Mouse (Mus musculus): Measurements from ENCODE around the gene Aph1a.
"Not testable (repeated sequence)": the region's sequence is repeated elsewhere in the genome, so short reads cannot be mapped to it uniquely, and the experiment has no call there.

The Aph1a gene

DNA sequence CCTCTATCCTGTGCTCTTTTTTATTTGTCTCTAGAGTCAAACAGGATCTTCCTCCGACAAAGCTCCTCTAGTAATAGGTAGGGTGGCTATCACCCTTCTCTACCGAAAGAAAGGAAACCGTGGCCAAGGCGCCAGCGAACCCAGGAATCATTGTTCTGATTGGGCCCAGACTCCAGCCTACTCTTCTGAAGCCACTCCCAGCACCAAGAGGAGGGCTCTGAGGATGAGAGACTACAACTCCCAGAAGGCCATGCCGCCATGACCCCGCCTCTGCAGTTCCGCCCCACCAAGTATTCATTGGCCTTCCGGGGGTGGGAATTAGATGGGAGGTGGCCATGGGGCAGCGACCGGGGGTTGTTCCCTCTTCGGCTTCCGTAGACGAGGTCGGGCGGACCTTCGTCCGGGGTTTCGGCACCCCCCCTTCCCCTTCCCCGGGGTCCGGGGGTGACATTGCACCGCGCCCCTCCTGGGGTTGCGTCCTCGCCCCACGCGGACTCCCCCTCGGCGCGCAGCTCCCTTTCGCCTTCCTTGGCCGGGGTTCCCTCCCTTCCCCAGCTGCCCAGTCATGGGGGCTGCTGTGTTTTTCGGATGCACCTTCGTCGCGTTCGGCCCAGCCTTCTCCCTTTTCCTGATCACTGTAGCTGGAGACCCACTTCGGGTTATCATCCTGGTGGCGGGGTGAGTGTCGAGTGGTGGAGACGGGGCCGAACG, at the start of gene Aph1a:
Aph1a (plus strand) TSS at position 364 of the 711 bp plus-strand sequence.
- peak; percentile 92 for DNase-seq (ENCODE audit: extremely low read depth, insufficient read length, low spot score)

DNA sequence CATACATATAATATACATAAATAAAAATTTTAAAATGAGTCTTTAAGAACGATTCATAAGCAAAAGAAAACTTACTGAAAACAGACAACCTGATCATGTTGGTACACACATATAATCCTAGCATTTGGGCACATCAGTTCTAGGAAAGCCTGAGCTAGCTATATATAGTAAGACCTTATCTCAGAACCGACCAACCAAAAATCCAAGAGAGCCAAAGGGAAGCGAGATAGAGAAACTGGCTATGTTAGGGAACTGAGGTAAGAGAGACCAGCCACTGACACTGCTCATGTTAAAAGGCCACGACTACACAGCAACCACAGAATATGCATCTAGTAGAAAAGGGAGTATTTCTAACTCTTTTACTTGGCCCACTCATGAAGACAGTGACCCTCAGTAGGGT, 43.2 kb upstream of the Aph1a start:
- no peak for DNase-seq (ENCODE audit: extremely low read depth, insufficient read length, low spot score)

DNA sequence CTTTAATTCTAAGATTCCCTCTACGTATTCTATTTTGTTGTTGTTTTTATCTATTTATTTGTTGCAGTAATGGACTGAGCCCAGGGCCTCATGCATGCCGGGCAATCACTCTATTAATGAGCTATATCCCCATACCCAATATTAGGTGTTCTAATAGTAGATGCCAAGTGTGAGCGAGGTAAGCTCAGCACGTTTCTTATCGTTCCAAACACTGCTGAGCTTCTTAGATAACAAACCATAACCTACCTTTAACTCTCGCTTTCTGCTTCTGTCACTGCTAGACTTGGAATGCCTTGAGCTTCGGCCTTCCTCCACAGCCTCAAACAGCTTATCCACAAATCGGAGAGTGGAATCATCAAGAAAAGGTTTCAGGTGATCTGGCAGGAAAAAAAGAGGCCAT, 42.5 kb upstream of the Aph1a start:
- DNase-seq (ENCODE audit: extremely low read depth, insufficient read length, low spot score), result no peak

DNA sequence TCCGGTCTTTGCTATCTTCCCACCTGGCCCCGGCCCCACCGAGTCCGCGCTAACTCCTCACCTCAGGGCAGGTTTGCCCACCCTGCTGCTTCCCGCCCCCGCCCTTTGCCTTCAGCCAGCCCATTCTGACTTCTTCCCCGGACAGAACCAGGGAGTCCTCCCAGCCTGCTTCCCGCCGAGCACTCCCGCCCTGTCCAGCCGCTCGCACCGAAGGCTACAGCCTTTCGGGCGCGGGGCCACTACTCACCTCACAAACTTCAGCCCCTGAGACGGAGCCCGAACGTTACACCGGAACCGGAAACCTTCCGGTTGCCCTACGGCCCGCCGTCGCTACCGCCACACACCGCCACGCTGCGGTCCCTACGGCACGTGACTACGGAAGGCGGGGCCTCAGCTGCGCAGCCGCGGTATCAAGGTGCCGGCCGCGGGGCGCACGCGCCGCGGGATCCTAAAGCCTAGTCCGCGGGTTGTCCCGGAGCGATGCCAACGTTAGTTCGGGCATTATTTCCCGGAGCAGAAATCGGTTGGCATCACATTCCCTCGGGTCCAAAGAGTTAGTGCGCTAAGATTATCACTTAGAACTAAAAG, 38.2 kb upstream of the Aph1a start, which contains the start of gene Prpf3:
Prpf3 (minus strand) TSS at position 384 of the 588 bp plus-strand sequence.
- peak; percentile 95 for DNase-seq (ENCODE audit: extremely low read depth, insufficient read length, low spot score)

DNA sequence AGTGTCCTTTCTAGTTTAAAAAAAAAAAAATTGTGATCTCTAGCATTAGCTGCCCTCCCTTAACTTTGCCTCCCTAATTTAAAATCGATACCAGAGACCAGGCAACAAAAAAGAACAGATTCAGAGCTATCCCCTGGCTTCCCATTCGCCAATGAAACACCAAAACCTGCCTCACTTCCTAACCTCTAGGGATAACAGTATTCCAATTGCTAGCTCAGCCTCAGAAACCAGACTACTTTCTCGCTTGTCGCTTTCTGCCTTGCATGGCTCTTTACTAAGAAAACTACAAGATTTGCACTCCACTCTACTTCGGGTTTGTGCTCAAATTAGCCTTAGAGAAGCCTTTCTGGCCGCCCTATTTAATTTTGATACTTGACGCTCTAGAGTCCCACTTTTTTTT, 37.7 kb upstream of the Aph1a start:
- no peak for DNase-seq (ENCODE audit: extremely low read depth, insufficient read length, low spot score)

DNA sequence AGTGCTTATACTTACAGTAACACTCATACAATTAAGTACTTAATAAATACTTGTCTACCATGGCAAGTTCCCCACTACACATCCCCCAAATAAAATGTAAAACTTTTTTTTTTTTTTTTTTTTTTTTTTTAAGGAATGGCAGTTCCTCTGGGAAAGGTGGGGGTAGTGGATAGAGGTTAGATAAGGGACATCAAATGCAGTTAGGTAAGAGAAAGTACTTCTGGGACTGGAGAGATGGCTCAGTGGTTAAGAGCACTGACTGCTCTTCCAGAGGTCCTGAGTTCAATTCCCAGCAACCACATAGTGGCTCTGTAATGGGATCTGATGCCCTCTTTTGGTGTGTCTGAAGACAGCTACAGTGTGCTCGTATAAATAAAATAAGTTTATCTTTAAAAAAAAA, 36.7 kb upstream of the Aph1a start:
- DNase-seq (ENCODE audit: extremely low read depth, insufficient read length, low spot score), result not testable (repeated sequence)

DNA sequence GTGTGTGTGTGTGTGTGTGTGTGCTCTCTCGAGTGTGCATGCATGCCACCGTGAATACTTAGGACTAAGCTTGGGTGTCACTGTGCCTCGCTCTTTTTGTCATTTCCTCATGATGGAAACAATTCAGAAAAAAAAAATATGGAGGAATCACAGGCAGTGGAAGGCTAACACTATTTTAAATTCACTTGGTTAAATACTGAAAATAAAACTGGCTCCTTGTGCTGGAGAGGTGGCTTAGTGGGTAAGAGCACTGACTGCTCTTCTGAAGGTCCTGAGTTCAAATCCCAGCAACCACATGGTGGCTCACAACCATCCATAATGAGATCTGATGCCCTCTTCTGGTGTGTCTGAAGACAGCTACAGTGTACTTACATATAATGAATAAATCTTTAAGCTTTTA, 35.5 kb upstream of the Aph1a start:
- not testable (repeated sequence) for DNase-seq (ENCODE audit: extremely low read depth, insufficient read length, low spot score)

DNA sequence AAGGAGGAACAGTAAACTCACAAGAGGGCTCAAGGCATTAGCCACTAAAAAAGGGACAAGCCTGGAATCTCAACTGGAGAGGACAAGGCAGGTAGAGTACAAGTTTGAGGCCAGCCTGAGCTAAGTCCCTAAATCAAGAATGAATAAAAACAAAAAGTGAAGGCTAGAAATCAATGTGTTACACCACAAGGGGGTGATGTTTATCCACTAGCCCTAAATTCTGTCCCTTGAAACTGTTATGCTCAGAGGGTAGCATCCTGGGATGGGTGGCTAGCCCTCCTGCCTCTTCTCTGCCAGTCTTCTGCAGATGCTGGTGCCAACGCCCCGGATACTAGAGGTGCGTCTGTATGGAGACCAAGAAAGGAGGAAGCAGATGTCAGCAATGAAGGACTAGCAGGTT, 33.4 kb upstream of the Aph1a start:
- no peak for DNase-seq (ENCODE audit: extremely low read depth, insufficient read length, low spot score)

DNA sequence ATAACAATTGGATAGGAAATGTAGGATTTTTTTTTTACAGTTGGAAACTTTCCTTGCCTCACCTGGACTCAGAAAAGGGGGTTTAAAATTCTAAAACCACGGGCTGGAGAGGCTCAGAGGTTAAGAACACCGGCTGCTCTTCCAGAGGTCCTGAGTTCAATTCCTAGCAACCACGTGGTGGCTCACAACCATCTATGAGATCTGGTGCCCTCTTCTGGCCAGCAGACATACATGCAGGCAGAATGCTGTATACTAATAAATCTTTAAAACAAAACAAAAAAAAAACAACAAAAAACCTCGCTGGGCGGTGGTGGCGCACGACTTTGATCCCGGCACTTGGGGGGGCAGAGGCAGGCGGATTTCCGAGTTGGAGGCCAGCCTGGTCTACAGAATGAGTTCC, 32.6 kb upstream of the Aph1a start:
- DNase-seq (ENCODE audit: extremely low read depth, insufficient read length, low spot score), result peak; percentile 50

DNA sequence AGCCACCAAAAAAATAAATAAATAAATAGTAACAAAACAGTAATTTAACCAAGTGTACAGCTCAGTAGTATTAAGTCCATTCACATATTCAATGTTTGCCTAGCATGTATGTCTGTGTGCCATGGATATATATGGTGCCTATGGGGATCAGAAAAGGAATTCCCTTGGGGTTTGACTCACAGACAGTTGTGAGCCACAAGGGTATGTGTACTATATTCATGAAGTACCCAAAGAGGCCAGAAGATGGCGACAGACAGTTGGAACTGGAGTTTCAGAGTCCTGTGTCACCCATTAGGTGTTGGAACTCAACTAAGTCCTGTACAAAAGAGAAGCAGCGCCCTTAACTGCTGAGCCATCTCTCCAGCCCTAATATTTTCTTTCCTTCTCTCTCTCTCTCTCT, 32.0 kb upstream of the Aph1a start:
- peak; percentile 55 for DNase-seq (ENCODE audit: extremely low read depth, insufficient read length, low spot score)

DNA sequence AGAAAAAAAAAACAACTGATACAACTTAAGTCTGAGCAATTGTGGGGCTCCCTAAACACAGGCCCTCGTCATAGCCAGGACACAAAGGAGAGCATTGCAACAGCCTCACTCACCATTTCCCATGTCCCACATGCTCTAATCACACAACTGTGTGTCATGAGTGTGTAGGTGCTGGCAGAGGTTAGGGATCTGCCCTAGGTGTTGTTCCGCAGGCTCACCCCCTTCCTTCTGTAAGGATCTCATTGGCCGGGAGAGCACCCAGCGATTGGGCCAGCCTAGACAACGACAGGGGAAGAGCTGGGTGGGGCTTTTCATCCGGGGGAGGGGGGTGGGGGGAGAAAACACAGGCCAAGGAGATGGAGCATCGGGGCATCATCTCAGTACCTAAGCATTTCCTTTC, 30.2 kb upstream of the Aph1a start:
- no peak for DNase-seq (ENCODE audit: extremely low read depth, insufficient read length, low spot score)

DNA sequence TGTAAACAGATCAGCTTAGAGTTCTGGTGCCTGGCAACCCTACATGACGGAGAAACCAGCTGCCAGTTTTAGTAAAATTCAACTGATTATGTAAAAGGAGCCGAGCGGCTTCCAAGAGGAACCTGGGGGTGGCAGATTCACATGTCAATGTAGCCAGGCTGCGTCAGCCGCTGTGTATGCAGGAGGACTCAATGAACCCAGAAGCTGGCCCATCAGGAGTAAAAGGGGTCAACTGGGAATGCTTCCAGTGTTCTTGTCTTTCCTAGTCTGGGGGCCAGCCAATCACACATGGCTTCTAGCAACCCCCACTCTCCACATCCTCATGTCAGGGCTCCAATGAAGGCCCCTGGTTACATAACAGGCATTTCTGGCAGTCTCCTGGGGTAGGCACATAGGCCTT, 28.7 kb upstream of the Aph1a start:
- no peak for DNase-seq (ENCODE audit: extremely low read depth, insufficient read length, low spot score)

DNA sequence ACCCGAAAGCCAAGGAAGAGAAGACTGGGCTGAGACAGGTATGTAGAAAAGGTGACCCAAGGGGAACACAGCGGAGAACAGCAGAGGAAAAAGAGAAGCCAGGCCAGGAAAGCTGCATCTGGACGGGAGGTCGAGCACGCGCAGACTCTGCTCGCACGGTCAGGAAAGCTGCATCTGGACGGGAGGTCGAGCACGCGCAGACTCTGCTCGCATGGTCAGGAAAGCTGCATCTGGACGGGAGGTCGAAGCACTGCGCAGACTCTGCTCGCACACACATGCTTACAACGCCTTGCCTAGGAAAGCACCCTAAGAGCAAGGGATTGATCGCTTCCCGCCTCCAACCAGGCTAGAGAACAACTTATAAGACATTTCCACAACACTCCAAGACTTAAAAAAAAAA, 28.2 kb upstream of the Aph1a start:
- DNase-seq (ENCODE audit: extremely low read depth, insufficient read length, low spot score), result no peak

DNA sequence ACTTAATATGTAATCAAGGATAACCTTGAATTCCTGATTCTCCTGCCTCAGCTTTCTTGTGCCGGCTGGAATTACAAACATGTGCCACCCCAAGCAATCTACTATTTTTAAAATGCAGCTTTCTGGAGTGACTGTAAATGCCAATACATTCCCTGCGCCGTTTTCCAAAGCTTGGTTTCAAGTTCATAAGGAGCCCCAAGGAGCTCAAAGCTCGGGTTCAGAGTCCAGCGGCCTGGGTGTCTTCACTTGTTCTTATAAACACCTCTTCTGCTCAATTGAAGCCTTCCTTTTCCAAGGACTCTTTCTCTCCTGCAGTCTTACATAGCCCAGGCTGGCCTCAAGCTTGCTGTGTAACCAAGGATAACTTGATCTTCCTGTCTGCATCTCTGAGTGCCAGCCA, 27.7 kb upstream of the Aph1a start:
- no peak for DNase-seq (ENCODE audit: extremely low read depth, insufficient read length, low spot score)

DNA sequence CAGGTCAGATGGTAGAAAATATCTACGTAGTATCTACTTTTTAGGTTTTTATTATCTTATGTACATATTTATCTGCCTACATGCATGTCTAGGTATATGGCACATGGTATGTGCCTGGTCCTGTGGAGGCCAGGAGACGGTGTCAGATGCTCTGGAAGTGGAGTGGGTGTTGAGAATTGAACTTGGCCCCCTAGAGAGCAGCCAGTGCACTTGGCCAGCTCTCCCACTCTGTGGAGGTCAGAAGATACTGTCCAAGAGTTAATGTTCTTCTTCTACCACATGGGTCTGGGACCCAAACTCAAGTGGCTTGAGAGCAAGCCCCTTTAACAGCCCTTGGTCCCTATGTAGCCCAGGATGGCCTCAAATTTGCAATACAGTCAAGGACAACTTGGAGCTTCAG, 26.4 kb upstream of the Aph1a start:
- no peak for DNase-seq (ENCODE audit: extremely low read depth, insufficient read length, low spot score)

DNA sequence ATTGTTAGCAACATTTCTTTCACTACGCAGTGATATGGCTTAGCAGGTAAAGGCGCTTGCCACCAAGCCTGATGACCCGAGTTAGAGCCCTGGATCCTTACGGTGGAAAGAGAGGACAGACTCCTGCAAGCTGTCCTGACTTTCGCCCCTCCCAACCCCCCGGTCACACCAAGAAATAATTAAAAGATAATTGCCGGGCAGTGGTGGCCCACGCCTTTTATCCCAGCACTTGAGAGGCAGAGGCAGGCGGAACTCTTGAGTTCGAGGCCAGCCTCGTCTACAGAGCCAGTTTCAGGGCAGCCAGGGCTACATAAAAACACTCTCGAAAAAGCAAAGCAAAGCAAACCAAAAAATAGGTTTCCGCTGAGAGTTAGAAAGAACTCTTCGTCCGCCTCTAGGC, 22.8 kb upstream of the Aph1a start:
- no peak for DNase-seq (ENCODE audit: extremely low read depth, insufficient read length, low spot score)

DNA sequence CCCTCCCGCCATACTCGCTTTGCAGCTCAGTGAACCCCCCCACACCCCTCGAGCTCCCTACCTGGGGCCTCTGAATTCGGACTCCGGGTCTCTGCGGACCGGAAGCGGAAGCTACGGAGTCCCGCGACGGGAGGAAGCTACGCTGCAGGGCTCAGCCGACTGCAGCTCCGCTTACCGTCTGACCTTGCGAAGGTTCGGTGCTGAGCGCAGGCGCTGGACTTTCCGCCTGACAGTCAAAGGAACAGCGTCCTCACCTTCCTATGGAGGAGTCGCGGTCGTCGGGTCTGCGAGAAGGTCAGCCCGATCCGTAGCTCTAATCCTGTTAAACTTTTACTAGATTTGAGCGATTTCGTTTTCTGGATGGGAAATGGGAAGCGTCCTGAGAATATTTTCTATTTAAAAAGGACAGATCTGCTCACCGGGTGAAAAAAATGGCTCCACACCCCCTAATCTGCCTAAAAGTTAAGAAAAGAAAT, 22.3 kb upstream of the Aph1a start, which contains the start of gene Mrps21:
Mrps21 (minus strand) TSS at position 128 of the 476 bp plus-strand sequence.
- DNase-seq (ENCODE audit: extremely low read depth, insufficient read length, low spot score), result peak; percentile 90

DNA sequence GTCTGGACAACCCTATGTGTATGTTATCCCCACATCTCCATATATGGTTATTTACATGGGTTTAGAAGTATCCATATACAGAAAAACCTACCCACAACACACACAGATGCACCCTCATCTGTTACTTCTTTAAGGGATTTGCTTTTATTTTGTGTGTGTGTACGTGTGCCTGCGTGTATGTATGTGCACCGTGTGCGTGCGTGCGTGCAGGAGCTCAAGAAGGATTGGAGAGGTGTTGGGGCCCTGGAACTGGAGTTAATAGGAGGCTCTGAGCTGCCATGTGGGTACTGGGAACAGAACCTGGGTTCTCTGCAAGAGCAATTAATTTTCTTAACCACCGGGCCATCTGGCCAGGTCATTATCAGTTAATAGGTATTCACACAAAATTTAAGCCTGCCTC, 21.7 kb upstream of the Aph1a start:
- DNase-seq (ENCODE audit: extremely low read depth, insufficient read length, low spot score), result no peak

DNA sequence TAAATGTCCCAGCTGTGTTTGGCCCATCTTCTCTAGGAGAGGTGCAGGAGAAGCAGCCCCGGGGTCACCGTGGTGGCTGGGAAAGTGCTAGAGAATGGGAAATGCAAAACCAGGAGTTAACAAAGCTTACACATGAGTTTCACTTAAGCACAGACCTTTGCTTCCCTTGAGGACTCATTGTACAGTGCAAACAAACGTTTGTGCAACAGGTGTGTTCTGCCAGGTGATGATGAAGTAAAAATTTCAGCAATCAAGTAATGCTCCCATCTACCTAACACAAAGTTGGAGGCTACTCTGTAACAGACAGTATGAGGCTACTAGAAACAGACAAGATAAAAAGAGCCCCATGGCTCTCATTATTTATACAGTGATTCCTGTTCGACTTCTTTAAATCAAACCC, 14.7 kb upstream of the Aph1a start:
- no peak for DNase-seq (ENCODE audit: extremely low read depth, insufficient read length, low spot score)

DNA sequence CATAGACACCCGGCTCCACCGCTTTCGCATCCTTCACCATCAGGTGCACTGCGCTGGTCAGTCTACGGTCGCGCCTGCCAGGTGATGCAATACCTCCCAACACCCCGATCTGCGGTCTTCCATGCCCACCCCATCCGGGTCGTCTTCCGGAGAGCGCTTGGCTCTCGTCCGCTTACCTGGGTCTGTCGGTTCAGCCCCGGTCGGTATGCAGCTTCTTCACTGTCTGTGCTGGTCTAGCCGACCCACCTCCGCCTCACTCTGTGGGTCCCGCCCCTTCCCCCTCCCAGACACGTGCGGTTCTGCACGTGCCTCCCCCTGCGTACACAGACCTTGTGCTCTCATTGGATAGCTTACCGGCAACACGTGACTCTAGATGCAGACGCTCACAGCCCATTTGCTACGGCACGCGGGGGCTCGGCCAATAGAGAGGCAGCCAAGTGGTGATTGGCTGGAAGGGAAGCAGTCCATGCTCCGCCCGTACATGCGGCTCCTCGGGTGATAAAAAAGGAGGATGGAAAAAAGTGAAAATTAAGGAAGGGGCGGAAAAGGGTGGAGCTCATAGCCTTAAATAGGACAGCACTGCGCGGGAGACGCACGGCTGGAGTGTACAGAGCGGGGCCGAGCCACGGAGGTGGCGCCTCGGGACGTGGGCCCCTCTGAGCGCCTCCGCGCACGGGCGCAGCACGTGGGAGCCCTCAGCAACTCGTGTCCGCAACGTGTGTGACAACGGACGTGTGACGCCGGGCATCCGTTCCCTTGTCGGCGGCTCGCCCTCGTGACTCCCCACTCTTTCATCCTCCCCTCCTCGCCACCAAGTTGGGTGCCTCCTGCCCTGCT, 11.6 kb upstream of the Aph1a start, which contains the start of gene Ciart:
Ciart (minus strand) TSS at position 273 of the 837 bp plus-strand sequence.
- DNase-seq (ENCODE audit: extremely low read depth, insufficient read length, low spot score), result peak; percentile 92

DNA sequence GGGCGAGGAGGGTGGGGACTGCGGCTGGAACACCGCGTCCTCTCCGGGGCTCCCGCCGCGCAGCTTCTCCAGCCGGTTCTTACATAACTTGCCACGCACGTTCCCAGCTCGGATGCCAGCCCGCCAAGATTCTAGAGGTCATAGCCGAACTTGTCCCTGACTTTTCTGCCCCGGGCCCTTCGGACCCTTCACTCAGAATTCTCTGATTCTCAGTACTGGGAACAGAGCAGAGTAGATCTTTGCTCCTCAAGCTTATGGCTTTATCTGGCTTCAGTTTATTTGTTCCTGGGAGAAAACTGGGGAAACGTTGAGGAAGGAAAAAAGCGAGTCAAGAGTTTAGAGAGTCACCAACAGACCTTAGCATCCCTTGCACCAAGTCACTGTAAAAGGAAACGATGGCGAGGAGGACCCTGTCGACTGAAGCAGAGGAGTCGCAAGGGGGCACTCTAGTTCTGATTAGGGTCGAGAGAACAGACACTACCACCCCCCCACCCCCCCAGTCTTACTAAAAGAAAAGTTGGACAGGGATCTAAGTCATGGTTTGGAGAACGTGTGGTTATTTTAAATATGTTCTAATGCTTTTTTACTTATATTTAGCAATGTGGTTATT, 10.8 kb upstream of the Aph1a start:
- DNase-seq (ENCODE audit: extremely low read depth, insufficient read length, low spot score), result no peak
